Mouse (Mus musculus): ENCODE measurements around the gene Plekhn1. TPM values are rescaled to one million over a fixed set of nuclear protein-coding genes. Genes with fewer than 3 reads are reported as not detected.

Gene Plekhn1
- polyA plus RNA-seq, 1 experiment = 54.7 TPM

DNA sequence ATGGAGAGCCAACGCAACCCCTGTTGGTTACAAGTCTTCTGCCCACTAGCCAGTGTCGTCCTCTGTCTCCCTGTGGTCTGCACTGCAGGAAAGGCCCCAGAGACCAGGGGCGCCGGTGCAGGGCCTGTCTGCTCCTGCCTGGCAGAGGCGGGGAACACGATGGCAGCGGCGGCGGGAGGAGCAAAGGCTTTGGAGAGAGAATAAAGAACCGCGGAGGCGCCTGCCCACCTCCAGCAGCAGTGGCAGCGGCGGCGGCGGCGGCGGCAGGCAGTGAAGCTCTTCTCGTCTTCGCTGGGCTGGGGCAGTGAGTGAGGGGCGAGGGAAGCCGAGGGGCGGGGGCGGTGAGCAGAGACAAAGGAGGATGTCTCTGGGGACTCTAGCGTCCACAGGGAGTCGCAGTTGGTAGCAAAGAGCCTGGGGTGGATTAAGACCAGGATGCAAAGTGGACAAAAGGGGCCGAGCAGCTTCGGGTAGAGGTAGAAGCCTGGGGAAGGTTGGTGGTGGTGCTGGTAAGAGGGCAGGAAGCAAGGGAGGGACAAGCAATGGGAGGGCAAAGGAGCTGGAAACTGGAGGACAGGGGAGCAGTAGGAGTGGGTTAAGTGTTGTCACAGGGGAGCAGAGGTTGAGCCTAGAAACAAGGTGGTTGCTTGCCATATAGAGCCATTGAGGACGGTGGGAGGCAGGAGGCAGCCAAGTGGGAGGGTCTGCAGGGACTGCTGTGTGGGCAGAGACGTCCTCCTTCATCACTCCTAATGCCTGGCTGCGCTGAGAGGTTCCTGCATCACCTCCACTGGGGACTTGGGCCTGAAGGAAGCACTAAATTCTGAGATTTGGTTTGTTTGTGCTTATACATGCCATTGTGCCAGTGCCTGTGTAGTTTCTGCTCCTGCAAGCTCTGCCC is 48.5 kb downstream of the Plekhn1 start:
- Histone ChIP-seq H3K4me3 (ENCODE audit: extremely low read depth, insufficient read depth, insufficient read length) (no peak overlapping the region), H3K27ac (ENCODE audit: insufficient read depth, low read length) (no peak overlapping the region), H3K27me3 (ENCODE audit: control insufficient read depth, insufficient read depth, low read length) (no peaks in the 10 kb centered on the region), H3K4me1 (ENCODE audit: control insufficient read depth, insufficient read depth, insufficient read length) (no peaks in the 10 kb centered on the region), H3K36me3 (ENCODE audit: control insufficient read depth, insufficient read depth, low read length) (no peaks in the 10 kb centered on the region)
- DNase-seq (ENCODE audit: low read depth in 1 of 2, low spot score in 2 of 2) = no peak
- TF ChIP-seq CTCF (IDR thresholded peaks at IDR 0.05; ENCODE audit: extremely low read depth, insufficient read depth, insufficient read length, insufficient replicate concordance) (no peak), POLR2A (IDR thresholded peaks at IDR 0.05; ENCODE audit: low read depth, low read length) (no peak)
- WGBS = 21% methylated on average over 31 of the region's 31 CpGs

DNA sequence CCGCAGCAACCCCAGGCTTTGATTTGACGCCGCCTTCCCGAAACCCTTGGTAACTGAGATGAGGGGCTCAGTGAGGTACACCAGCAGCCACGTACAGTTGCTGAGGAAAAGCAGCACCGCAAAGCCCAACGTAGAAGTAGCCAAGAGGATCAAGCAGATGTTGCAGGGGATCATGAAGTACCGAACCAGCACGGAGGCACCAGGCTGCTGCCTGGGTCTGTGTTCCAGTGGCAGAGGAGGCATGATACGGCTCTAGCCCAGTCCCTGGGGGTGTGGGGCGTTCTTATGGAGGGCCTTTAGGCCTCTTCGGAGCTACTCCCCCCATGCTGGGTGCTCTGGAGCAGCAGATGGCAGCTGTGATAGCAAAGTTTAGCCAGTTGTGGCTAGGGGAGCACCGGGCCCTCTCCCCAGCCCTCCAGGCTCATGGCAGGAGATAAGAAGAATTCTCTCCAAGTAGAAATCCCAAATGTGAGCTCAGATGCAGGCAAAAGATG is 49.2 kb downstream of the Plekhn1 start:
- DNase-seq (ENCODE audit: low read depth in 1 of 2, low spot score in 2 of 2) = no peak
- Histone ChIP-seq H3K27me3 (ENCODE audit: control insufficient read depth, insufficient read depth, low read length) (no peaks in the 10 kb centered on the region), H3K36me3 (ENCODE audit: control insufficient read depth, insufficient read depth, low read length) (no peaks in the 10 kb centered on the region), H3K4me3 (ENCODE audit: extremely low read depth, insufficient read depth, insufficient read length) (no peak overlapping the region), H3K27ac (ENCODE audit: insufficient read depth, low read length) (no peak overlapping the region), H3K4me1 (ENCODE audit: control insufficient read depth, insufficient read depth, insufficient read length) (no peaks in the 10 kb centered on the region)
- 86% methylated on average over 13 of the region's 13 CpGs for WGBS
- TF ChIP-seq CTCF (IDR thresholded peaks at IDR 0.05; ENCODE audit: extremely low read depth, insufficient read depth, insufficient read length, insufficient replicate concordance) = no peak

DNA sequence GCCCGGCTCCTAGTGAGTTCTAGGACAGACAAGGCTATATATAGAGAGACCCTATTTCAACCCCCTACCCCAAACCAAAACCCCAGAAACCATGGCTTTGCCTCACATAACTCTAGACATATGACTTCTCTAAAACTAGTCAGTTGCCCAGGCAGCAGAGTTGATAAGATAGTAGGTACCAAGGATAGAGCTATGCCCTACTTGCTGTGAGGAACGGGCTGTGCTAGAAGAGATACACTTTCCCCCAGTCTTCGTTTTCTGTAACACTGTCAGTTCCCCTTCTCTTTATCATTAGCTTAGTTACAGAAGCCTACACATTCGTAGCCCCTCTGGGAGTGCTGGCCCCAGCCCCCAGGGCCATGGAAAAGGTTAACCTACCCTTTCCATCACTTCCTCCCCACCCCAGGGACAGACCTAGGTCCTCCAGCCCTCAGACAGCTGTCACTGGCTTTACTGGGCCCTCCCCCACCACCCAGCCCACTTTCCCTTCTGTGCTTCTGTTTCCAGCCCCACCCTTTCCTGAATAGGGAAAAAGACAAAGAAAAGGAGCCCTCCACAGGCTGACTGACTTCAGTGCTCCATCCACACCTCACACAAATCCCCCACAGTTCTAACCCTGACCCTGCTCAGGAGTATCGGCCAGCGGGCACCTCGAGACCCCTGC is 50.2 kb downstream of the Plekhn1 start:
- DNase-seq (ENCODE audit: low read depth in 1 of 2, low spot score in 2 of 2) = no peak
- TF ChIP-seq POLR2A (IDR thresholded peaks at IDR 0.05; ENCODE audit: low read depth, low read length) (no peak), CTCF (IDR thresholded peaks at IDR 0.05; ENCODE audit: extremely low read depth, insufficient read depth, insufficient read length, insufficient replicate concordance) (no peak)
- 80% methylated on average over 7 of the region's 7 CpGs for WGBS
- Histone ChIP-seq H3K27me3 (ENCODE audit: control insufficient read depth, insufficient read depth, low read length) (no peaks in the 10 kb centered on the region), H3K4me3 (ENCODE audit: extremely low read depth, insufficient read depth, insufficient read length) (no peak overlapping the region), H3K27ac (ENCODE audit: insufficient read depth, low read length) (no peak overlapping the region), H3K4me1 (ENCODE audit: control insufficient read depth, insufficient read depth, insufficient read length) (no peaks in the 10 kb centered on the region), H3K36me3 (ENCODE audit: control insufficient read depth, insufficient read depth, low read length) (no peaks in the 10 kb centered on the region)

DNA sequence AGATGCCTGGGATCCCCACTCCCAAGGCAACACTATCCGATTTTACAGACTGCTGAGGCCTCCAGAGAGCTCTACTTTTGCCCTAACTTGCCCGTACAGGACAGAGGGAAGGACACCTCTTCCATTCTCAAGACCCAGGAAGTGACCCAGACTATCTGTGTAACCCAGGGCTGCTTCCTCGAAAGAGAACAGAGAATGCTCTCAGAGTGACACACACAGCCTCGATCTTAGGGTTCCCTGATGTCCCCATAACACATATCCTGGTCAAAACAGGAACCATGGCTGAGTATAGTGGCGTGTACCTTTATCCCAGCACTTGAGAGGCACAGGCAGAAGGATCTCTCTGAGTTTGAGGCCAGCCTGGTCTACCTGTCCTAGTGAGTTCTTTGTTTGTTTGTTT is 50.9 kb downstream of the Plekhn1 start:
- WGBS = 73% methylated on average over 5 of the region's 5 CpGs
- TF ChIP-seq CTCF (IDR thresholded peaks at IDR 0.05; ENCODE audit: extremely low read depth, insufficient read depth, insufficient read length, insufficient replicate concordance) (no peak), POLR2A (IDR thresholded peaks at IDR 0.05; ENCODE audit: low read depth, low read length) (no peak)
- H3K27me3 ChIP-seq (ENCODE audit: control insufficient read depth, insufficient read depth, low read length) = no peaks in the 10 kb centered on the region
- no peaks in the 10 kb centered on the region for H3K4me1 ChIP-seq (ENCODE audit: control insufficient read depth, insufficient read depth, insufficient read length)
- DNase-seq (ENCODE audit: low read depth in 1 of 2, low spot score in 2 of 2) = no peak
- no peak overlapping the region for H3K27ac ChIP-seq (ENCODE audit: insufficient read depth, low read length)
- H3K4me3 ChIP-seq (ENCODE audit: extremely low read depth, insufficient read depth, insufficient read length) = no peak overlapping the region
- no peaks in the 10 kb centered on the region for H3K36me3 ChIP-seq (ENCODE audit: control insufficient read depth, insufficient read depth, low read length)

DNA sequence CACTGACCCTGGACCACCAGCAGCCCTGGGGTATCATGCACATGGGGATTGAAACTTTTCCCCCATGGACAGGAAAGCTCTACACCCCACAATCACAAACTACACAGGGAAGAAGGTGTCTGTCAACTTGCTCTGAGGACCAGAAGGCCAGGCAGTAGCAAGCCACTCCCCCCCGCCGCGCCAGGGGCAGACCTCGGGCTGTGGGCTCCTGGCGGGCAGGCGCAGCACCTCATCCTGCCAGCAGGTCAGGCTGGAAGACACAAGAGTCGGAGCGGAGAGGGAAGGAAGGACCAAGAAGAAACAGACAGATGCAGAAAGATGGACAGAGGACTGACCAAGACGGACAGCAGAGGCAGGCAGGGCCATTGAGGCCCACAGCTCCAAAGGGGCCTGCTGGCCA is 57.0 kb downstream of the Plekhn1 start:
- TF ChIP-seq CTCF (IDR thresholded peaks at IDR 0.05; ENCODE audit: extremely low read depth, insufficient read depth, insufficient read length, insufficient replicate concordance) (no peak), POLR2A (IDR thresholded peaks at IDR 0.05; ENCODE audit: low read depth, low read length) (no peak)
- H3K36me3 ChIP-seq (ENCODE audit: control insufficient read depth, insufficient read depth, low read length) = no peaks in the 10 kb centered on the region
- H3K27me3 ChIP-seq (ENCODE audit: control insufficient read depth, insufficient read depth, low read length) = no peaks in the 10 kb centered on the region
- DNase-seq (ENCODE audit: low read depth in 1 of 2, low spot score in 2 of 2) = no peak
- H3K4me1 ChIP-seq (ENCODE audit: control insufficient read depth, insufficient read depth, insufficient read length) = no peaks in the 10 kb centered on the region
- 93% methylated on average over 9 of the region's 9 CpGs for WGBS
- no peak overlapping the region for H3K4me3 ChIP-seq (ENCODE audit: extremely low read depth, insufficient read depth, insufficient read length)
- no peak overlapping the region for H3K27ac ChIP-seq (ENCODE audit: insufficient read depth, low read length)

DNA sequence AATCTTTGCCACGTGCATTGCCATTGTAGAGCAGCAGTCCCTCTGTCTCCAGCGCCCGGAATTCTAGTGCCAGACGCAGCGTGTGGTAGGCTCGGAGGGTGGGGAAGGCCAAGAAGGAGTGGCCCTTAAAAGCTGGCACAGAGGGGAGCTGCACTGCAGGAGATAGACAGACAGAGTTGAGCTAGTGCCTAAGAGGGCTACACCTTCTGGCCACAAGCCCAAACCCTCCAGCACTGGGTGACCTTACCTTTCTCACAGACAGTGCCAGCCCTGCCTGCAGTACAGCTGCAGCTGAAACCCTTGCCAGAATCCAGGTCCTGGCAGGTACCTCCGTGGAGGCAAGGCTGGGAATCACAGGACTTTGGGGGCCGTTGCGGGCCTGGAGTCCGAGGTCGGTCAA is 62.8 kb downstream of the Plekhn1 start:
- no peak for TF ChIP-seq CTCF (IDR thresholded peaks at IDR 0.05; ENCODE audit: extremely low read depth, insufficient read depth, insufficient read length, insufficient replicate concordance)
- TF ChIP-seq POLR2A (IDR thresholded peaks at IDR 0.05; ENCODE audit: low read depth, low read length) = no peak
- Histone ChIP-seq H3K27me3 (ENCODE audit: control insufficient read depth, insufficient read depth, low read length) (no peaks in the 10 kb centered on the region), H3K36me3 (ENCODE audit: control insufficient read depth, insufficient read depth, low read length) (no peaks in the 10 kb centered on the region), H3K4me3 (ENCODE audit: extremely low read depth, insufficient read depth, insufficient read length) (no peak overlapping the region), H3K27ac (ENCODE audit: insufficient read depth, low read length) (no peak overlapping the region), H3K4me1 (ENCODE audit: control insufficient read depth, insufficient read depth, insufficient read length) (no peaks in the 10 kb centered on the region)
- no peak for DNase-seq (ENCODE audit: low read depth in 1 of 2, low spot score in 2 of 2)
- 91% methylated on average over 11 of the region's 11 CpGs for WGBS

Other genes starting within 250 kb of the Plekhn1 start
- 4.9 and 7.6 TPM in 2 replicates for gene B3galt6, start 242.2 kb downstream of the Plekhn1 start, polyA plus RNA-seq (2012; rRNA removed)
- 33.5 and 35.7 TPM in 2 replicates for gene Sdf4, start 242.0 kb downstream of the Plekhn1 start, polyA plus RNA-seq (2012; rRNA removed)
- gene Tnfrsf4, start 221.0 kb downstream of the Plekhn1 start, polyA plus RNA-seq (2012; rRNA removed) = 20.7 and 34.3 TPM in 2 replicates
- 29.9 and 38.2 TPM in 2 replicates for gene Tnfrsf18, start 208.7 kb downstream of the Plekhn1 start, polyA plus RNA-seq (2012; rRNA removed)
- 0.07 TPM in 1 of 2 replicates, not detected in the other for gene Ttll10, start 175.4 kb downstream of the Plekhn1 start, polyA plus RNA-seq (2012; rRNA removed)
- gene 9430015G10Rik, start 124.9 kb downstream of the Plekhn1 start, polyA plus RNA-seq (2012; rRNA removed) = 31.5 and 38.4 TPM in 2 replicates
- gene Rnf223, start 104.3 kb downstream of the Plekhn1 start, polyA plus RNA-seq (2012; rRNA removed) = 0.55 and 0.67 TPM in 2 replicates
- 21.2 and 23.8 TPM in 2 replicates for gene Agrn, start 37.4 kb downstream of the Plekhn1 start, polyA plus RNA-seq (2012; rRNA removed)
- gene Isg15, start 34.0 kb downstream of the Plekhn1 start, polyA plus RNA-seq (2012; rRNA removed) = 25.2 and 32.2 TPM in 2 replicates
- 10.6 TPM in 2 replicates for gene AW011738, start 31.6 kb downstream of the Plekhn1 start, polyA plus RNA-seq (2012; rRNA removed)
- gene Perm1, start 19.0 kb downstream of the Plekhn1 start, polyA plus RNA-seq (2012; rRNA removed) = 0.87 and 1.0 TPM in 2 replicates
- gene Noc2l, start 1.2 kb upstream of the Plekhn1 start, polyA plus RNA-seq (2012; rRNA removed) = 83.1 and 103 TPM in 2 replicates
- gene Samd11, start 20.8 kb upstream of the Plekhn1 start, polyA plus RNA-seq (2012; rRNA removed) = 14.8 and 17.3 TPM in 2 replicates
- not detected in 2 replicates for gene Vmn2r-ps159, start 96.2 kb upstream of the Plekhn1 start, polyA plus RNA-seq (2012; rRNA removed)

Measured in spleen, adult 2 months (tissue).